In the genomic region with DNA sequence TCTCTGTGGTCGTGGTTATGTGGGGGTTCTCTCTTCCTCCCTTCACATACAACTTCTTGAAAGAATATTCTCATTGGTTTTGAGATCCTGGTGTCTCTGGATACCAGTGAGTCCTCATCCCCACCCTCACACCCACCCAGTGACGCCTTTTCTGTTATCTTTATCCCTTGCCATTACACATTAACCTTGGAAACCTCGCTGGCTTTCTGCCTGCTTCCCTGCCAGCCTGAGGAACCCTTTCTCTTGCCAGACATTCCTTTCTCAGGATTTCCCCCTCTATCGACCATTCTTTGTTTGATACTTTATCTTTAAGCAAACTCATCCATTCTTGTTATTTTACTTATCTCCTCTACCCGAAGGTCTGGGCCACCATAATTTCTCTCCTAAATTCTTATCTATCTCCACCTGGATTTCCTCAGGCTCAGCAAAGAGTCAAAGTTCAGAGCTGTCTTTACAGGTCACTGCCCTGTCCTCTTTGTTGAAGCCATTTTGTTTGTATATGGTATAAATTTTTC, we compare ENCODE assay signal across 10 mouse cellular contexts.
"Had no signal": no experiment of that assay in that cellular context is flagged by ENCODE, and none has a peak within 500 bp of the region (broad histone marks: within the 10 kb centered on the region; RNA-seq: fewer than 3 reads in every experiment).

No protein-coding gene starts in this region.

- DNase-seq: liver; right cerebral cortex, adult 18-20 months had no signal

- H3K27me3 ChIP-seq: hindbrain, embryonic 13.5 days; intestine, embryonic 15.5 days; limb, embryonic 12.5 days; midbrain, embryonic 12.5 days; neural tube, embryonic 13.5 days had no signal

- H3K9ac ChIP-seq: hindbrain, embryonic 13.5 days; intestine, embryonic 15.5 days; limb, embryonic 12.5 days; midbrain, embryonic 12.5 days; neural tube, embryonic 13.5 days had no signal

- H3K4me2 ChIP-seq: hindbrain, embryonic 13.5 days; intestine, embryonic 15.5 days; limb, embryonic 12.5 days; midbrain, embryonic 12.5 days; neural tube, embryonic 13.5 days had no signal

- H3K27ac ChIP-seq: hindbrain, embryonic 13.5 days; intestine, embryonic 15.5 days; layer of hippocampus, adult 2 months; limb, embryonic 12.5 days; midbrain, embryonic 12.5 days; neural tube, embryonic 13.5 days; stomach, postnatal 0 days had no signal

- H3K4me3 ChIP-seq: hindbrain, embryonic 13.5 days; intestine, embryonic 15.5 days; layer of hippocampus, adult 2 months; limb, embryonic 12.5 days; midbrain, embryonic 12.5 days; neural tube, embryonic 13.5 days had no signal

- ATAC-seq: intestine, embryonic 15.5 days; midbrain, embryonic 16.5 days had no signal

- H3K4me1 ChIP-seq: hindbrain, embryonic 13.5 days; intestine, embryonic 15.5 days; limb, embryonic 12.5 days; midbrain, embryonic 12.5 days; neural tube, embryonic 13.5 days had no signal

- H3K36me3 ChIP-seq: hindbrain, embryonic 13.5 days; intestine, embryonic 15.5 days; limb, embryonic 12.5 days; midbrain, embryonic 12.5 days; neural tube, embryonic 13.5 days had no signal

- H3K9me3 ChIP-seq: hindbrain, embryonic 13.5 days; intestine, embryonic 15.5 days; limb, embryonic 12.5 days; midbrain, embryonic 12.5 days; neural tube, embryonic 13.5 days had no signal
